Comparison of ENCODE assay signal across 10 mouse cellular contexts in the genomic region with DNA sequence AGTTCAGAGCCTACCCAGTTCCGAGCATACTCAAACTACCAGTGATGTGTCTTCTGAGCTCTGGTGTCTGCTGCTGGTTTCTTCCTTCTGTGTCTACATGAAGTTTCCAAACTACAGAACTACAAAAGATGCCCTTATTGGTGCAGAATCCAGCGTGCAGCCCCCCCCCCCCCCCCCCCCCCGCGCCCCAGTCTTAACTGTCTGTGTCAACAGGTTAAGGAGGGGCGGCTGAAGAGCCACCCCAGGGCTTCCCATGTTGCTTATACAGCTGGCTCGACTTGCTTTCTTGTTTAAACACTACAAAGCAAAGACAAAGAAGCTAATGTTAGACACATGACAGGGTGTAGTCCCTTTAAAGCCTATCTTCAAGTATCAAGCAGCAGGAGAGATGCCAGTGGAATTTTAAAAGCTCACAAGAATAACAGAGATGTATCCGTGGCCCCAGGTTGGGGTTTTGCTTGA.
DNase-seq lines count a peak whose midpoint lies in the region; ATAC-seq and TF ChIP-seq lines count a peak whose summit lies in the region.
"Had no signal": no experiment of that assay in that cellular context is flagged by ENCODE, and none has a peak within 500 bp of the region (broad histone marks: within the 10 kb centered on the region; RNA-seq: fewer than 3 reads in every experiment).

No protein-coding gene starts in this region.

- no peak for TF ChIP-seq CTCF in midbrain, postnatal 0 days (IDR thresholded peaks at IDR 0.05)

- ATAC-seq in midbrain, postnatal 0 days (ENCODE audit: low FRiP score), result no peak
- ATAC-seq in hindbrain, embryonic 14.5 days (ENCODE audit: low FRiP score), result peak; percentile 42; the same call in 1 of the 2 replicates
- peak; percentile 34; the same call in 1 of the 2 replicates for ATAC-seq in neural tube, embryonic 13.5 days (ENCODE audit: low read depth)

- H3K27ac ChIP-seq in midbrain, embryonic 10.5 days (replicated peaks), result peak overlapping the region; percentile 68
- no peak overlapping the region for H3K27ac ChIP-seq in midbrain, postnatal 0 days (ENCODE audit: low read depth, low read length)
- no peak overlapping the region for H3K27ac ChIP-seq in hindbrain, embryonic 14.5 days
- peak overlapping the region; percentile 56; the same call in 1 of the 2 replicates for H3K27ac ChIP-seq in neural tube, embryonic 13.5 days (replicated peaks)

- DNase-seq in heart, adult 11 months, result peak; percentile 51
- no peak for DNase-seq in heart, adult 9 months (ENCODE audit: low spot score in 2 of 2)
- peak; percentile 54 for DNase-seq in midbrain, embryonic 10.5 days (ENCODE audit: low spot score)
- DNase-seq in midbrain, postnatal 0 days (ENCODE audit: low spot score), result no peak
- no peak for DNase-seq in hindbrain, embryonic 14.5 days (ENCODE audit: low spot score)
- no peak for DNase-seq in urinary bladder, adult 18-20 months (ENCODE audit: low spot score in 2 of 2)
- DNase-seq in frontal cortex, postnatal 25 days (ENCODE audit: low spot score in 2 of 2), result no peak
- DNase-seq: cerebellum, adult 9-10 months had no signal

- no peak overlapping the region for H3K9ac ChIP-seq in midbrain, postnatal 0 days (replicated peaks; ENCODE audit: low read length, poor library complexity, severe bottlenecking)
- H3K9ac ChIP-seq in hindbrain, embryonic 14.5 days, result no peak overlapping the region
- H3K9ac ChIP-seq in neural tube, embryonic 13.5 days, result no peak overlapping the region

- peaks cover 48% of the 10 kb centered on the region for H3K4me1 ChIP-seq in midbrain, embryonic 10.5 days
- peaks cover 3% of the 10 kb centered on the region; the same call in 1 of the 2 replicates for H3K4me1 ChIP-seq in midbrain, postnatal 0 days (ENCODE audit: insufficient read depth, low read length)
- peaks cover 21% of the 10 kb centered on the region for H3K4me1 ChIP-seq in hindbrain, embryonic 14.5 days (replicated peaks; ENCODE audit: control insufficient read depth, insufficient read depth, low read length)
- H3K4me1 ChIP-seq in neural tube, embryonic 13.5 days (replicated peaks), result peaks cover 28% of the 10 kb centered on the region
- H3K4me1 ChIP-seq: megakaryocyte, embryonic 14.5 days had no signal

- no peaks in the 10 kb centered on the region for H3K9me3 ChIP-seq in midbrain, embryonic 10.5 days (replicated peaks)
- no peaks in the 10 kb centered on the region for H3K9me3 ChIP-seq in midbrain, postnatal 0 days (ENCODE audit: low read length)
- H3K9me3 ChIP-seq in hindbrain, embryonic 14.5 days (ENCODE audit: control insufficient read depth, low read length), result no peaks in the 10 kb centered on the region
- H3K9me3 ChIP-seq in neural tube, embryonic 13.5 days, result no peaks in the 10 kb centered on the region
- H3K9me3 ChIP-seq: megakaryocyte, embryonic 14.5 days had no signal

- H3K4me2 ChIP-seq in midbrain, postnatal 0 days (ENCODE audit: low read depth, low read length, poor library complexity, severe bottlenecking), result no peak overlapping the region
- peak overlapping the region; percentile 22 for H3K4me2 ChIP-seq in hindbrain, embryonic 14.5 days (replicated peaks)
- H3K4me2 ChIP-seq in neural tube, embryonic 13.5 days, result peak overlapping the region; percentile 28

- peak overlapping the region; percentile 32 for H3K4me3 ChIP-seq in midbrain, embryonic 10.5 days
- H3K4me3 ChIP-seq in midbrain, postnatal 0 days (ENCODE audit: low read depth, low read length), result no peak overlapping the region
- no peak overlapping the region for H3K4me3 ChIP-seq in hindbrain, embryonic 14.5 days (replicated peaks; ENCODE audit: low read length)
- no peak overlapping the region for H3K4me3 ChIP-seq in neural tube, embryonic 13.5 days
- H3K4me3 ChIP-seq: megakaryocyte, embryonic 14.5 days had no signal

- WGBS in midbrain, embryonic 10.5 days, result 7% methylated on average over 5 of the region's 7 CpGs
- WGBS in midbrain, postnatal 0 days, result 4% methylated on average over 5 of the region's 7 CpGs
- WGBS in hindbrain, embryonic 14.5 days, result 4% methylated on average over 5 of the region's 7 CpGs
- WGBS in neural tube, embryonic 13.5 days, result 8% methylated on average over 6 of the region's 7 CpGs

- H3K27me3 ChIP-seq in midbrain, embryonic 10.5 days (ENCODE audit: low read depth, poor library complexity, severe bottlenecking), result peaks cover 17% of the 10 kb centered on the region; the same call in 1 of the 2 replicates
- no peaks in the 10 kb centered on the region for H3K27me3 ChIP-seq in midbrain, postnatal 0 days (ENCODE audit: insufficient read depth, low read length)
- H3K27me3 ChIP-seq in hindbrain, embryonic 14.5 days (ENCODE audit: control insufficient read depth, insufficient read depth, low read length), result no peaks in the 10 kb centered on the region
- no peaks in the 10 kb centered on the region for H3K27me3 ChIP-seq in neural tube, embryonic 13.5 days
- H3K27me3 ChIP-seq: megakaryocyte, embryonic 14.5 days had no signal

- H3K36me3 ChIP-seq in midbrain, embryonic 10.5 days, result no peaks in the 10 kb centered on the region
- H3K36me3 ChIP-seq in midbrain, postnatal 0 days (ENCODE audit: insufficient read depth, low read length), result no peaks in the 10 kb centered on the region
- no peaks in the 10 kb centered on the region for H3K36me3 ChIP-seq in hindbrain, embryonic 14.5 days (replicated peaks; ENCODE audit: control insufficient read depth, insufficient read depth)
- no peaks in the 10 kb centered on the region for H3K36me3 ChIP-seq in neural tube, embryonic 13.5 days

Comparison
In these comparisons a context has a peak if more than half of its experiments do, and no peak if none do; other contexts are left out.
1. DNase-seq: peak in heart, adult 11 months (single experiment) and midbrain, embryonic 10.5 days (single experiment); none in heart, adult 9 months (0 of 2), midbrain, postnatal 0 days (single experiment), hindbrain, embryonic 14.5 days (single experiment), urinary bladder, adult 18-20 months (0 of 2) and frontal cortex, postnatal 25 days (0 of 2).
2. H3K27ac ChIP-seq: peak in midbrain, embryonic 10.5 days (single experiment) and neural tube, embryonic 13.5 days (single experiment); none in midbrain, postnatal 0 days (single experiment) and hindbrain, embryonic 14.5 days (single experiment).